Mouse (Mus musculus): ENCODE data around the gene Lepr.

DNA sequence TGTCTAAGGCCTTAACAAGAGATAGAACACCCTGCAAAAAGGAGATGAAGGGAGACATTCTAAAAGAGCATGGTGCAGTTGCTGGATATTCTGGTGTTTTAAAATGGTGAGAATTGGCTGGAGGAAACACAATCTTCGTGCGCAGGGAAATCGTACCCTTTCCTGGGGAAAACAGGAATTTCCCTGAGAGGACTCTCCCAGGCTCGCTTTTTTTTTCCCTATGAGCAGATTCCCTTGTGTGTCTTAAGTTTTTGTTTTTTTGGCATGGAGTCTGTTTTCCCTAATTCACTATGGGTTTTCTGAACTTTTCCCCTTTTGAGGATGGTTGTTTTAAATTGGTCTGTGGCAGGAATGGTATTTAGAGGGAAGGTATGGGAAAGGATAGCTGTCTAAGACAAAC is 28.0 kb upstream of the Lepr start:
- no peak for TF ChIP-seq CTCF (IDR thresholded peaks at IDR 0.05; ENCODE audit: low read depth)
- TF ChIP-seq EP300 (IDR thresholded peaks at IDR 0.05; ENCODE audit: low read depth) = no peak
